Mouse (Mus musculus) skeletal muscle tissue, adult 2 months (tissue): ENCODE results near the gene Rilpl1.
A peak's percentile ranks its signal among the peaks of the same experiment; 100 is the strongest.

Experiments
- DNase-seq: peaks from one replicate; pipeline ENCODE4 v3.0.0-alpha.2; 2012; ENCODE audit warnings: low read depth, low spot score

The Rilpl1 gene

DNA sequence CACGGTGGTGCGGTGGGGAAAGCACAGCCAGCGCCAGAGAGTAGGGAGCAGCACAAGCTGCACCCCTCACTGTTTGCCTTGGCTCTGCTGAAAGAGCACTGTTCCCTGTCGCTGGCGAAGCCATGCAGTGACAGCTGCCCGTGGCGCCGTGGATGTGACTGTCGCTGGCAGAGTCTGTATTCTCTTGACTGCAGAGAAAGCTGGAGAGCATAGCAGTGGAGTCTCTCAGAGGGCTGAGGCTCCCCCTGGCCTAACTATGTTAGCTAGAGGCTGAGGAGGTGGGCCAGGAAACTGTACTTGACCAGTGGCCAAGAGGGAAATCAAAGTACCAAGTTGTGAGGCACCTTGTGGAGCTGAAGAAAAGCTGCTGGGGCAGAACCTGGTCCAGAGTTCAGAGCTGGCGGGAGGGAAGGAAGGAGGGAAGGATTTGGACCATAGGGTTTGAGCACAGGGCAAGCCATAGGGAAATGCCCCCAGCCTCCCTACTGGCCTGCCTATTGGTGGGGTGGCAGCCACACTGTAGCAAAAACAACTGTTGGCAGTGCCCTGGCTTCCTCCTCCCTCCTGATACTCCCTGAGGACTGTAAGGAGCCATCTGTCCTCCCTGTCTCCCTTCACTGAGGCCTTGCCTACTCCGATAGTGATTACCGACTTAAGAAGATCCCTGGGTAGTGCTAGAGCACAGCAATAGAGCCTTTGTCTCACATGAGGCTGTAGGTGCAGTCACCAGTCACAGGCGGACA lies 77.7 kb downstream of the Rilpl1 start:
- DNase-seq: no peak

DNA sequence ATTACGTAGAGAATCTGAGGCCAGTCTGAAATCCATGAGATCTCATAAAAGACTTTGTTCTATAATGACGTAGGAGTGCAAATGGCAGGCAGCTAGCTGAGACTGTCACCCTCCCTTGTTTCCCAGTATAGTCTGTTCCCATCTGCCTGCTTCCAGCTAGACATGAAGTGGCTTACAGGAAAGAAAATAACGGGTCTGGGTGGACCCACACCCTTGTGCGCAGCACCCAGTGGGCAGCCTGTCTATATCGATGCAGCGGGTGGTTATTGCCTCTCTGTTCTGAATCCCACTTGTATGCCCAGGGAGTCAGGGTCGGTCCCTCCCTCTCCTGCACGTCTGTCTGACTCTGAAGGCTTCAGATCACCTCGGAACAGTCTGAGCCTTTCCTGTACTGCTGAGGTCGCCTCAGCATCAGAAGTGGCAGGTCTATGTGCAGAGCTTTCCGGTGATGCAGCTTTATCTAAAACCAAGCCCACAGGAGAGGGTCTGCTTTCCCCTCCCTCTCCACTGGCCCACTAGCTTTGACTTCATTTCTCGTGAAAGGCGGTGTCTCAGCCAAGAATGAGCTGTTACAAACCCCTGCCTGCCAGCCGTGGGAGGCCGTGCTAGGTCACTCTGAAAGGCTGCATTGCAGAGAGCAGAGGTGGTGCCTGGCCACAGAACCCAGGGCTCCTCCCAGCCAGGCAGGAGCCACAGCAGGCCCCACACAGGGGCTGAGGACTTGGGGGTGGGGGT lies 78.5 kb downstream of the Rilpl1 start:
- no peak for DNase-seq

DNA sequence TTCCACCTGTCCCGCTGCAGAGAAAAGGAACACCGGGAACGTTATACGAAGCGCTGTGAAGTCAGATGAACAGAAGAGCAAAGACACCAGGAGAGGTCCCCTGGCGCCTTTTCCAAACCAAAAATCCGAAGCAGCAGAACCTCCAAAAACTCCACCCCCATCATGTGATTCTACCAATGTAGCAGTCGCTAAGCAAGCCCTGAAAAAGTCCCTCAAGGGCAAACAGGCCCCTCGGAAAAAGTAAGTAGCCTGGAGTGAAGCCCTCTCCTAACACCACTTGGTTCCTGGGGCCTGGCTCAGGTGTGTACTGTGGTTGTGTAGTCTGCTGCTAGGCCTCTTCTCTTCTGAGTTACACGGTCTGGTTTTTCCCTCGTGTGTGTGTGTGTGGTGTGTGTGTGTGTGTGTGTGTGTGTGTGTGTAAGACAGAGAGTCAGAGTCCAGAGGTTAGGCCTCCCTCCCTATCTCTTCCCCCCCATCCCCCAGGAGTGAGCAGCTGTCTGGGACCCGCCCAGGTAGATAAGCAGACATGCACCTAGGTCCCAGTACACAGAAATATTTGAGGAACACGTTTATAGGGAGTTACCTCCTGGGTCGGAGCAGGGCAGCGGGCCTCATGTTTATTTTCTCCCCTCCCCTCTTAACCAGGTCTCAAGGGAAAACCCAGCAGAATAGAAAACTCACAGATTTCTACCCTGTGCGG lies 80.4 kb downstream of the Rilpl1 start:
- DNase-seq: no peak

DNA sequence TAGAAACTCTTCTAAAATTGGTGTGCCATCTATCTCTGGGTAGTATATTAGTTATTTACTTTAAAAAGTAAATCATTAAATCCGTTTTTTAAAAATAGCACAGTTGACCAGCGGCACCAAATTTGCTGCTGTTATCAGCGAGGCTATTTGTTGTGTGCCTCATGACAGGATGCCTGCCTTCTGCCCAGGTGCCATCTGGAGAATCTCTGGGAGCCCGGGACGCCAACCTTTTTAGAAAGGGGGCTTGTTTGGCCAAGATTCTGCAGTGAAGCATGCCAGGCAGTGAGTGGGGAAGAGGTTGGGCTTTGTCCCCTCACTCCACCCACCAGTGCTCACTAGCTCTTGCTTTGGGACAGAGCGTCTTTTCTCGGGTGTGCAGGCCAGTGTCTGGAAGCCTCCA lies 81.1 kb downstream of the Rilpl1 start:
- DNase-seq: no peak

DNA sequence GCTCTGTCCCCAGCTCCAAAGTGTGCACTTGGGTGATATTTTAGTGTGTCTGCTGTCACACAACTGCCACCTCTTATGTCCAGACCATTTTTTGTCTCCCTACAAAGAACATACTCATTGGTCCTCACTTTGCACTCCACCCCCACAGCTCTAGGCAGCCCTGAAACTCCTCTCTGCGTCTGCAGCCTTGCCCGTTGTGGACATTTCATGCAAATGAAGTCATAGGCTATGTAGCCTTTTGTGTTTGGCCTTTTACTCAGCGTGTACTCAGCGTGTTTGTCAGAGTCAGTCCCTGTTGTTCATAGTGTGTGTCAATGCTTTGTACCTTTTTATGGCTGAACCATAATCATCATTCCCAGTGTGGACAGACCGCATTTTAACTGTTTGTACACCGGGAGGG lies 81.7 kb downstream of the Rilpl1 start:
- no peak for DNase-seq

DNA sequence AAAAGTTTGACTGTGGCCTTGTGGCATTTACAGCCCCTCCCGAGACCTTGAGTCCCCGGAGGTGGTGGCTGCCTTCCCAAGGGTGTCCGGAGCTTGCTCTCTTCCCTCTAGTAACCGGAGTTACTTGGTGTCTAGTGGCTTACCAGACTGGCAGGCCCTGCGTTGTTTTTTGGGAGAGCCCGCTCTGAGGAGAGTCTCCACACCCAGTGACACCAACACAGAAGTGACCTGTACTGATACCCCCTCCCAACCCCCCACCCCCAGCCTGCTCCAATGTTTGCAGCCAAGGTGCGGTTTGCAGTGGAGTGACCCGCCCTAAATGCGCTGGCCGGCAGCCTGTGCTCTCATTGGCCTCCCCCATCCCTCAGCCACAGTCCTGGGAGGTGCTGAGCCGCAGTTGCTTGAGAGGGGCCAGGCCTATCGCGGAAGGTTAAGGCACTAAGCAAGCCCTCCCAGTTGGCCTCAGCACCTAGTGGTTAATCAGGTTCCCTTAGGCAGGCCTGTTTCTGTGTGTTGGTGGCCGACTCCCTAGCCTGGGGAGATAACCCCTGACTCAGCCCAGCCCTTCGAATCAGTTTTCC lies 84.8 kb downstream of the Rilpl1 start:
- DNase-seq: peak; percentile 72

DNA sequence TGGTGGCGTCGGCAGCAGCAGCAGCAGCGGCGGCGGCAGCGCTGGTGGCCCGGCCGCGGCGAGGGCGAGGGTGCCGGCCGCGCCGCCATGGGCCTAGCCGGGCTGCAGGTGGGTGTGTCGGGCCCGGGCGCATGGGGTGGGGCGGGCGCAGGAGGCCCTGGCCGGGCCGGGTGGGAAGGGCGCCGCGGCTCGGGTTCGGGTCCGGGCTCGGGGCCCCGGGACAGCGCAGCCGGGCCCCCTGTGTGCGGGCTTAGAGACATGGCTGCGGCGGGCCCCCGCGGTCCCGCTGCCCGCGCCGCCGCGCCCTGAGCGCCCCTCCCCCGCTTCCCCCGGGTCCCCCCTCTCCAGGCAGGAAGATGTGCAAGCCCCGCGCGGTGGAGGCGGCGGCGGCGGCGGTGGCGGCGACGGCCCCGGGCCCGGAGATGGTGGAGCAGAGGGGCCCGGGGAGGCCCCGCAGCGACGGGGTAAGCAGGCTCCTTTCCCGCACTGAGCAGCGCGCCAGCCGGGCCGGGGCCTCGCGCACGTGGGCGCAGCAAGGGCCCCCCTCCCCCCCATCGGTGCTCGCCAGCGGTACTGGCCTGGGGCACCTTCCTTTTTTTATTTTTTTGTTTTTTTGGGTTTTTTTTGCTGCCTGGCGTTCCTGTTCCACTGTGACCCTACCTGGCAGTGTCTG lies 85.4 kb downstream of the Rilpl1 start:
- no peak for DNase-seq

DNA sequence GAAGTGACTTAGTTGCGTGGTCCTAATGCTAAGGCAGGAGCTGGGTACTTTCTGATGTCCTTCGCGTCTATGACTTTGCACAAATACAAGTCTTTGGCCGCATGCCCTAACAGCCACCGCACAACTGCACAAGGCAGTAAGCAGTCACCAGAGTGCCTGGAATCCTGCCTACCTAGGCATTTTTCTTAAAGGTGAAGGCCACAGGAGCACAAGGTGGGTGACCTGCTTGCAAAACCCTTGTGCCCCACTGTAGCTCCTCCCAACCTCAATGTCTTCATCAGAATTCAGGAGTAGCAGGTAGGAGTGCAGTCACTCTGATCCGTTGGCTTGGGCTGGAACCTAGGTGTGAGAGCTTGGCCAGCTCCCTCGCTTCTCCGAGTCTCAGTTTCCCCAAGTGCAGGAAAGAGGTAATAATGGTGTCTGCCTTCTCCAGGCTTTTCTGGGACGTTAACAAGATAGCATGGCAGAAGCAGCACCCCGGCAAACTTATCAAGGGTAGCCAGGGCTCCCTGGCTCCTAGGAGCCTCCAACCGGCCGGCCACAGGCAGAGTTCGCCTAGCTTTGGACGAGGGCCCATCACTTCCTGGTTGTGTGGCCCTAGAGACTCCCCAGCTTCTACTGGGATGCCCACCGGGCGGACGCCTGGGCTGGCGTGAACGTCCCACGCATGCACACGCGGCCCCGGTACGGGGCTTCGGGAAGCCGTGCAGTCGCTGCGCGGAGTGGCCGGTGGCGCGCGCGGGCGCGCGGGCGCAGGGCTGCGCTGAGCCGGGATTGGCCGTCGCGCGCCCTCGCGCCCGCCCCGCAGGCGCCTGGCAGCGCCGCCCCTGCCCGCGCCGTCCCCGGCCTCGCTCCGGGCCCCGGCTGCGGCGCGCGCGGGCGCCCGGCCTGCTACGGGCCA lies 86.3 kb downstream of the Rilpl1 start:
- peak; percentile 71 for DNase-seq

DNA sequence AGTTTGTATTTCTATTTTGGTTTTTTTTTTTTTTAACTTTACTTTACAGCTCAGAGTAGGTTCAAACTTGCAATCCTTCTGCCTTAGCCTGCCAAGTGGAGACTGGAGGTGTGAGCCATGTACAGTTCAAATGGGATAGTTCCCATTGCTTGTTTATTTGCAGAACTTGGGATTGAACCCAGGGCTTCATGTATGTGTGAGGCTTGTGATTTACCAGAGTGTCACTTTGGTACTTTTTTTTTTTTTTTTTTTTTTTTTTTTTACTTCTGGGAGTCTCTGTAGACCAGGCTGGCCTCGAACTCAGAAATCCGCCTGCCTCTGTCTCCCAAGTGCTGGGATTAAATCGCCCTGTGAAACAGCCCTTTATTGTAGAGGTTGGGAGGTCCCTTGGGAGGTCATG lies 87.0 kb downstream of the Rilpl1 start:
- DNase-seq: no peak
